18 mouse cellular contexts compared by ENCODE assay signal in the genomic region with DNA sequence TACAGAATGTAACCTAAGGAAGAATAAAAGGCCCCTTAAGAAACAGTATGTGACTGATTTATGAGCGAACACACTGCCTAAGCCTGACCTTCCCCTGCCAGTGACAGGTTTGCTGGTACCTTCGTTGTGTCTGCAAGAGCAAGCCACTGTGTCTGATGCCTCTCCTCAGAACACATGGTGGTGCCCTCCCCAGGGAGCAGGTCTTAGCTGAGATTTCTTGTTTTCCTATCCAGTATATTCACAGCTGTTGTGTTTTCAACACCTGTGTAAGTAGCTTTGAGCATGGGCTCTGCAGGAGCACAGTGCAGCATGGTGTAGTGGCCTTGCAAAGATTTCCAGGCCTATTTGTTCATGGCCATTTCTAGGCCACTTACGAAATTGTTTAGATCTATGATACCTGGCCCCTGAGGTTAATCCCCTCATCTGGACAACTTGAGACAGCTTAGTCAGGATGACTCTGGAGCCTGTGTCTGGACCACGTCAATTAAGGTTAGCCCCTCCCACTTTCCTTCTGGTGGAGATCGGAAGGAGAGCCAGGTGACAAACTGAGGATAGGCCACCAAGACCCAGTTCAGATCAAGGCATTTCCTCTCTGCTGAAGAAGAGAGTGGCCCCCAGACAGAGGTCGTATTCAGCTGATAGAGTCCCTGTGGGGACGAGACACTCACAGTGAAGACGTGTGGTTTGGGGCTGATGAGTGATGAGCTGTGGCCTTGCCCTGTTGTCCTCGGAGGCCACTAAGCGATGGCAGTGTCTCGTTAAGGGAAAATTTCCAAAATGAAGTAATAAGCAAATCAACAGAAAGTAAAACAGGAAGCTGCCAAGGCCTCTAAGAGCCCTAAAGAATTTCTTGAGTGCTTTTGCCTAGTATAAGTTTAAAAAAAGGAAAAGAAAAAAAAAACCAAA. TPM values are rescaled to one million over a fixed set of nuclear protein-coding genes. Genes with fewer than 3 reads are reported as not detected.
DNase-seq lines count a peak whose midpoint lies in the region; ATAC-seq and TF ChIP-seq lines count a peak whose summit lies in the region.
"Had no signal": no experiment of that assay in that cellular context is flagged by ENCODE, and none has a peak within 500 bp of the region (broad histone marks: within the 10 kb centered on the region; RNA-seq: fewer than 3 reads in every experiment).

No protein-coding gene starts in this region.

- H3K4me3 ChIP-seq in forebrain, embryonic 11.5 days (ENCODE audit: low read depth, low read length), result no peak overlapping the region
- no peak overlapping the region for H3K4me3 ChIP-seq in forebrain, embryonic 12.5 days (replicated peaks)
- peak overlapping the region; percentile 2; the same call in 1 of the 2 replicates for H3K4me3 ChIP-seq in spleen, adult 2 months (ENCODE audit: extremely low read depth, insufficient read depth, insufficient read length)
- H3K4me3 ChIP-seq: embryonic facial prominence, embryonic 15.5 days; hindbrain, embryonic 10.5 days; intestine, embryonic 15.5 days; limb, embryonic 13.5 days; neural tube, embryonic 12.5 days; stomach, embryonic 15.5 days had no signal

- no peaks in the 10 kb centered on the region; the same call in 1 of the 2 replicates for H3K36me3 ChIP-seq in forebrain, embryonic 11.5 days (ENCODE audit: control insufficient read depth, insufficient read depth, low read length)
- peaks cover 78% of the 10 kb centered on the region for H3K36me3 ChIP-seq in forebrain, embryonic 12.5 days (replicated peaks)
- peaks cover 17% of the 10 kb centered on the region for H3K36me3 ChIP-seq in spleen, adult 2 months (ENCODE audit: control insufficient read depth, insufficient read depth, low read length)

- TF ChIP-seq POLR2A in spleen, adult 2 months (IDR thresholded peaks at IDR 0.05; ENCODE audit: low read depth, low read length), result no peak

- no peaks in the 10 kb centered on the region for H3K4me1 ChIP-seq in forebrain, embryonic 11.5 days (replicated peaks; ENCODE audit: control insufficient read depth, insufficient read depth, low read length)
- H3K4me1 ChIP-seq in forebrain, embryonic 12.5 days, result no peaks in the 10 kb centered on the region
- peaks cover 23% of the 10 kb centered on the region; the same call in 1 of the 2 replicates for H3K4me1 ChIP-seq in spleen, adult 2 months (ENCODE audit: control insufficient read depth, insufficient read depth, insufficient read length)
- H3K4me1 ChIP-seq: embryonic facial prominence, embryonic 15.5 days; hindbrain, embryonic 10.5 days; intestine, embryonic 15.5 days; neural tube, embryonic 12.5 days; stomach, embryonic 15.5 days had no signal

- peak; percentile 7 for DNase-seq in forebrain, embryonic 11.5 days (ENCODE audit: low spot score)
- DNase-seq in spleen, adult 2 months (ENCODE audit: low read depth in 1 of 2, low spot score in 2 of 2), result no peak
- DNase-seq in spleen, postnatal 10 days (ENCODE audit: low spot score in 2 of 2), result no peak
- DNase-seq in induced T-regulatory cell, adult 2 months (ENCODE audit: low read depth), result peak; percentile 55
- no peak for DNase-seq in kidney, postnatal 25 days
- no peak for DNase-seq in ovary, postnatal 36 days (ENCODE audit: low spot score)
- DNase-seq: cerebellum, adult 8-10 months; right cerebral cortex, postnatal 4 days had no signal

- ATAC-seq in forebrain, embryonic 11.5 days (replicated peaks; ENCODE audit: low FRiP score), result no peak
- ATAC-seq in forebrain, embryonic 12.5 days (ENCODE audit: low FRiP score), result no peak
- ATAC-seq: forebrain, embryonic 14.5 days; intestine, embryonic 15.5 days; midbrain, embryonic 16.5 days had no signal

- no peak for TF ChIP-seq CTCF in spleen, adult 2 months (IDR thresholded peaks at IDR 0.05; ENCODE audit: extremely low read depth, insufficient read depth, insufficient read length, insufficient replicate concordance)

- no peaks in the 10 kb centered on the region for H3K9me3 ChIP-seq in forebrain, embryonic 11.5 days (ENCODE audit: control insufficient read depth, low read length)
- H3K9me3 ChIP-seq in forebrain, embryonic 12.5 days, result no peaks in the 10 kb centered on the region
- H3K9me3 ChIP-seq: embryonic facial prominence, embryonic 15.5 days; hindbrain, embryonic 10.5 days; intestine, embryonic 15.5 days; limb, embryonic 13.5 days; neural tube, embryonic 12.5 days; stomach, embryonic 15.5 days had no signal

- no peak overlapping the region for H3K4me2 ChIP-seq in forebrain, embryonic 11.5 days (ENCODE audit: low read depth, low read length, severe bottlenecking)
- no peak overlapping the region for H3K4me2 ChIP-seq in forebrain, embryonic 12.5 days
- H3K4me2 ChIP-seq: embryonic facial prominence, embryonic 15.5 days; intestine, embryonic 15.5 days; limb, embryonic 13.5 days; neural tube, embryonic 12.5 days; stomach, embryonic 15.5 days had no signal

- H3K27ac ChIP-seq in forebrain, embryonic 11.5 days (ENCODE audit: low read depth, low read length), result no peak overlapping the region
- H3K27ac ChIP-seq in forebrain, embryonic 12.5 days, result no peak overlapping the region
- H3K27ac ChIP-seq in spleen, adult 2 months (ENCODE audit: insufficient read depth, low read length), result peak overlapping the region; percentile 88
- H3K27ac ChIP-seq: embryonic facial prominence, embryonic 15.5 days; hindbrain, embryonic 10.5 days; intestine, embryonic 15.5 days; kidney, postnatal 0 days; limb, embryonic 13.5 days; neural tube, embryonic 12.5 days; stomach, embryonic 15.5 days had no signal

- WGBS in forebrain, embryonic 11.5 days, result 86% methylated on average over 11 of the region's 11 CpGs
- WGBS in forebrain, embryonic 12.5 days, result 85% methylated on average over 11 of the region's 11 CpGs
- WGBS in spleen, adult 2 months, result 43% methylated on average over 11 of the region's 11 CpGs

- H3K27me3 ChIP-seq in forebrain, embryonic 11.5 days (ENCODE audit: control insufficient read depth, insufficient read depth, low read length), result no peaks in the 10 kb centered on the region
- H3K27me3 ChIP-seq in forebrain, embryonic 12.5 days, result no peaks in the 10 kb centered on the region
- no peaks in the 10 kb centered on the region for H3K27me3 ChIP-seq in spleen, adult 2 months (ENCODE audit: control insufficient read depth, insufficient read depth, low read length)
- H3K27me3 ChIP-seq: embryonic facial prominence, embryonic 15.5 days; intestine, embryonic 15.5 days; limb, embryonic 13.5 days; neural tube, embryonic 12.5 days; stomach, embryonic 15.5 days had no signal

- H3K9ac ChIP-seq in forebrain, embryonic 11.5 days (ENCODE audit: low read length), result no peak overlapping the region
- H3K9ac ChIP-seq in forebrain, embryonic 12.5 days, result no peak overlapping the region
- H3K9ac ChIP-seq: embryonic facial prominence, embryonic 15.5 days; intestine, embryonic 15.5 days; limb, embryonic 13.5 days; neural tube, embryonic 12.5 days; stomach, embryonic 15.5 days had no signal

RNA-seq across cellular contexts. Expression of gene Hcls1, which starts 4.3 kb away (rescaled TPM):
- polyA plus RNA-seq in forebrain, embryonic 11.5 days (2014; fragmentation: Nextera tagmentation; extraction: Ambion mirVana), result 0.88 and 1.0 TPM in 2 replicates
- polyA plus RNA-seq in forebrain, embryonic 12.5 days (2016; fragmentation: Nextera tagmentation; extraction: Ambion mirVana), result 1.0 and 1.7 TPM in 2 replicates
- polyA plus RNA-seq in spleen, adult 2 months (2012; rRNA removed), result 114 and 126 TPM in 2 replicates

RNA-seq across cellular contexts. Expression of gene Golgb1, which starts 55.5 kb away (rescaled TPM):
- polyA plus RNA-seq in forebrain, embryonic 11.5 days (2014; fragmentation: Nextera tagmentation; extraction: Ambion mirVana), result 74.2 and 78.2 TPM in 2 replicates
- polyA plus RNA-seq in forebrain, embryonic 12.5 days (2016; fragmentation: Nextera tagmentation; extraction: Ambion mirVana), result 74.7 and 91.1 TPM in 2 replicates
- polyA plus RNA-seq in spleen, adult 2 months (2012; rRNA removed), result 21.8 and 31.8 TPM in 2 replicates

RNA-seq across cellular contexts. Expression of gene Eaf2, which starts 55.7 kb away (rescaled TPM):
- 0.99 and 1.4 TPM in 2 replicates for polyA plus RNA-seq in forebrain, embryonic 11.5 days (2014; fragmentation: Nextera tagmentation; extraction: Ambion mirVana)
- polyA plus RNA-seq in forebrain, embryonic 12.5 days (2016; fragmentation: Nextera tagmentation; extraction: Ambion mirVana), result 0.59 and 0.98 TPM in 2 replicates
- polyA plus RNA-seq in spleen, adult 2 months (2012; rRNA removed), result 1.9 and 2.1 TPM in 2 replicates

RNA-seq across cellular contexts. Expression of gene Fbxo40, which starts 59.8 kb away (rescaled TPM):
- 0.11 TPM in 1 of 2 replicates, not detected in the other for polyA plus RNA-seq in forebrain, embryonic 11.5 days (2014; fragmentation: Nextera tagmentation; extraction: Ambion mirVana)
- polyA plus RNA-seq in forebrain, embryonic 12.5 days (2016; fragmentation: Nextera tagmentation; extraction: Ambion mirVana), result 0.22 TPM in 1 of 2 replicates, not detected in the other
- 0.01 and 0.07 TPM in 2 replicates for polyA plus RNA-seq in spleen, adult 2 months (2012; rRNA removed)
- polyA plus RNA-seq: hindbrain, embryonic 10.5 days; intestine, embryonic 15.5 days; neural tube, embryonic 12.5 days had no signal

Comparison
In these comparisons a context has a peak if more than half of its experiments do, and no peak if none do; other contexts are left out.
1. DNase-seq: peak in forebrain, embryonic 11.5 days (single experiment) and induced T-regulatory cell, adult 2 months (single experiment); none in spleen, adult 2 months (0 of 2), spleen, postnatal 10 days (0 of 2), kidney, postnatal 25 days (0 of 2) and ovary, postnatal 36 days (single experiment).
2. RNA of gene Hcls1, which starts 4.3 kb away (polyA plus RNA-seq): 114 to 126 TPM in spleen, adult 2 months; 1.0 to 1.7 TPM in forebrain, embryonic 12.5 days and 0.88 to 1.0 TPM in forebrain, embryonic 11.5 days; every median in the first group is over 10 times any median in the second.